Mouse (Mus musculus) megakaryocyte, adult 5-6 weeks (primary cell): ENCODE data around the gene Plxnb2. TPM values are rescaled to one million over a fixed set of nuclear protein-coding genes. Genes with fewer than 3 reads are reported as not detected.
A peak's percentile ranks its signal among the peaks of the same experiment; 100 is the strongest.

Experiments used
- ATAC-seq: 2 replicates; pipeline ENCODE4 v1.8.0; 2016; ENCODE audit warnings: mild to moderate bottlenecking, inconsistent platforms; ENCODE audit not compliant: poor library complexity, severe bottlenecking
- total RNA-seq, 2 experiments: library from RNA; stranded (forward) in 1 of 2; stranded (reverse) in 1 of 2; fragments of 153-499, 151-499 nt in 1 of 2; fragments of 221-1000, 200-1000 nt in 1 of 2; gene quantifications; 2 replicates each; pipeline versions ENCODE4 v1.2.3 to v1.2.4; 2015 to 2017

Plxnb2 gene
- total RNA-seq, 2 experiments from 2014 or later, result 101 to 111 TPM

- ATAC-seq, result no peak
Measured at GRCm38 (mm10) chr15:89180081-89180541, 477 bp downstream of the Plxnb2 start.

GRCm38 (mm10) chr15:89179630-89179964 lies 991 bp downstream of the Plxnb2 start:
- no peak for ATAC-seq

GRCm38 (mm10) chr15:89178954-89179629 lies 1.5 kb downstream of the Plxnb2 start:
- peak; percentile 33; the same call in 1 of the 2 replicates for ATAC-seq

- ATAC-seq, result no peak
Measured at GRCm38 (mm10) chr15:89178260-89178860, 2.2 kb downstream of the Plxnb2 start.

GRCm38 (mm10) chr15:89177576-89178259 lies 2.9 kb downstream of the Plxnb2 start:
- ATAC-seq, result peak; percentile 68

GRCm38 (mm10) chr15:89177121-89177520 lies 3.5 kb downstream of the Plxnb2 start:
- ATAC-seq, result peak; percentile 23; the same call in 1 of the 2 replicates

GRCm38 (mm10) chr15:89175411-89176155 lies 5.0 kb downstream of the Plxnb2 start:
- no peak for ATAC-seq

- no peak for ATAC-seq
Measured at GRCm38 (mm10) chr15:89174889-89175339, 5.7 kb downstream of the Plxnb2 start.

- 0 out of 2 replicates have a peak, but pooled peaks have one; percentile 3 for ATAC-seq
Measured at GRCm38 (mm10) chr15:89173906-89174214, 6.7 kb downstream of the Plxnb2 start.

- ATAC-seq, result no peak
Measured at GRCm38 (mm10) chr15:89173024-89173905, 7.3 kb downstream of the Plxnb2 start.

- ATAC-seq, result peak; percentile 47
Measured at GRCm38 (mm10) chr15:89172276-89172935, 8.2 kb downstream of the Plxnb2 start.

GRCm38 (mm10) chr15:89171526-89172051 lies 9.0 kb downstream of the Plxnb2 start:
- ATAC-seq, result no peak

GRCm38 (mm10) chr15:89170102-89170501 lies 10.5 kb downstream of the Plxnb2 start:
- ATAC-seq, result no peak

GRCm38 (mm10) chr15:89169431-89169830 lies 11.2 kb downstream of the Plxnb2 start:
- no peak for ATAC-seq

- ATAC-seq, result no peak
Measured at GRCm38 (mm10) chr15:89168922-89169321, 11.7 kb downstream of the Plxnb2 start.

- no peak for ATAC-seq
Measured at GRCm38 (mm10) chr15:89165478-89165877, 15.1 kb downstream of the Plxnb2 start.

- ATAC-seq, result no peak
Measured at GRCm38 (mm10) chr15:89161397-89161796, 19.2 kb downstream of the Plxnb2 start.

- ATAC-seq, result no peak
Measured at GRCm38 (mm10) chr15:89158516-89158915, 22.1 kb downstream of the Plxnb2 start.

- peak; percentile 78 for ATAC-seq
Measured at GRCm38 (mm10) chr15:89157954-89158353, 22.6 kb downstream of the Plxnb2 start.
